Mouse (Mus musculus): ENCODE results near the gene Ankrd31. TPM values are rescaled to one million over a fixed set of nuclear protein-coding genes. Genes with fewer than 3 reads are reported as not detected.

Ankrd31 gene
- polyA plus RNA-seq, 1 experiment from 2014 or later: 0.09 TPM

GRCm38 (mm10) chr13:96797500-96797899, 49.4 kb downstream of the Ankrd31 start:
- H3K36me3 ChIP-seq (ENCODE audit: control insufficient read depth, insufficient read depth, low read length): no peaks in the 10 kb centered on the region
- H3K27ac ChIP-seq (ENCODE audit: low read length): no peak overlapping the region
- 46% methylated on average over 2 of the region's 2 CpGs for WGBS
- no peak for ATAC-seq
- H3K9ac ChIP-seq (ENCODE audit: low read depth, low read length): no peak overlapping the region
- H3K27me3 ChIP-seq (ENCODE audit: control insufficient read depth, insufficient read depth, low read depth, low read length): no peaks in the 10 kb centered on the region
- no peak overlapping the region for H3K4me2 ChIP-seq (ENCODE audit: low read length)
- H3K4me3 ChIP-seq (ENCODE audit: low read depth, low read length): no peak overlapping the region
- no peaks in the 10 kb centered on the region for H3K9me3 ChIP-seq (replicated peaks; ENCODE audit: control insufficient read depth, low read length, poor library complexity, severe bottlenecking)
- no peaks in the 10 kb centered on the region for H3K4me1 ChIP-seq (ENCODE audit: control insufficient read depth, insufficient read depth, low read length)

- ATAC-seq: no peak
- H3K4me3 ChIP-seq (ENCODE audit: low read depth, low read length): no peak overlapping the region
- H3K9me3 ChIP-seq (replicated peaks; ENCODE audit: control insufficient read depth, low read length, poor library complexity, severe bottlenecking): no peaks in the 10 kb centered on the region
- 80% methylated on average over 1 of the region's 1 CpGs for WGBS
- H3K27ac ChIP-seq (ENCODE audit: low read length): no peak overlapping the region
- H3K27me3 ChIP-seq (ENCODE audit: control insufficient read depth, insufficient read depth, low read depth, low read length): no peaks in the 10 kb centered on the region
- H3K4me1 ChIP-seq (ENCODE audit: control insufficient read depth, insufficient read depth, low read length): no peaks in the 10 kb centered on the region
- no peak overlapping the region for H3K4me2 ChIP-seq (ENCODE audit: low read length)
- H3K9ac ChIP-seq (ENCODE audit: low read depth, low read length): no peak overlapping the region
- no peaks in the 10 kb centered on the region for H3K36me3 ChIP-seq (ENCODE audit: control insufficient read depth, insufficient read depth, low read length)
Observed at GRCm38 (mm10) chr13:96849752-96850151, 101.7 kb downstream of the Ankrd31 start.

GRCm38 (mm10) chr13:96852133-96852532, 104.1 kb downstream of the Ankrd31 start:
- H3K27ac ChIP-seq (ENCODE audit: low read length): no peak overlapping the region
- no peak overlapping the region for H3K4me2 ChIP-seq (ENCODE audit: low read length)
- no peak overlapping the region for H3K4me3 ChIP-seq (ENCODE audit: low read depth, low read length)
- ATAC-seq: no peak
- no peak overlapping the region for H3K9ac ChIP-seq (ENCODE audit: low read depth, low read length)
- no peaks in the 10 kb centered on the region for H3K36me3 ChIP-seq (ENCODE audit: control insufficient read depth, insufficient read depth, low read length)
- H3K4me1 ChIP-seq (ENCODE audit: control insufficient read depth, insufficient read depth, low read length): no peaks in the 10 kb centered on the region
- H3K9me3 ChIP-seq (replicated peaks; ENCODE audit: control insufficient read depth, low read length, poor library complexity, severe bottlenecking): no peaks in the 10 kb centered on the region
- no peaks in the 10 kb centered on the region for H3K27me3 ChIP-seq (ENCODE audit: control insufficient read depth, insufficient read depth, low read depth, low read length)
- WGBS: 66% methylated on average over 2 of the region's 2 CpGs

GRCm38 (mm10) chr13:96853256-96853655, 105.2 kb downstream of the Ankrd31 start:
- Histone ChIP-seq H3K36me3 (ENCODE audit: control insufficient read depth, insufficient read depth, low read length) (no peaks in the 10 kb centered on the region), H3K9me3 (replicated peaks; ENCODE audit: control insufficient read depth, low read length, poor library complexity, severe bottlenecking) (no peaks in the 10 kb centered on the region), H3K4me1 (ENCODE audit: control insufficient read depth, insufficient read depth, low read length) (no peaks in the 10 kb centered on the region), H3K9ac (ENCODE audit: low read depth, low read length) (no peak overlapping the region), H3K4me2 (ENCODE audit: low read length) (no peak overlapping the region), H3K4me3 (ENCODE audit: low read depth, low read length) (no peak overlapping the region), H3K27ac (ENCODE audit: low read length) (no peak overlapping the region), H3K27me3 (ENCODE audit: control insufficient read depth, insufficient read depth, low read depth, low read length) (no peaks in the 10 kb centered on the region)
- WGBS: 29% methylated on average over 1 of the region's 1 CpGs
- no peak for ATAC-seq

- Histone ChIP-seq H3K4me3 (ENCODE audit: low read depth, low read length) (no peak overlapping the region), H3K27me3 (ENCODE audit: control insufficient read depth, insufficient read depth, low read depth, low read length) (no peaks in the 10 kb centered on the region), H3K27ac (ENCODE audit: low read length) (no peak overlapping the region), H3K4me1 (ENCODE audit: control insufficient read depth, insufficient read depth, low read length) (no peaks in the 10 kb centered on the region), H3K36me3 (ENCODE audit: control insufficient read depth, insufficient read depth, low read length) (no peaks in the 10 kb centered on the region), H3K9me3 (replicated peaks; ENCODE audit: control insufficient read depth, low read length, poor library complexity, severe bottlenecking) (no peaks in the 10 kb centered on the region), H3K4me2 (ENCODE audit: low read length) (no peak overlapping the region), H3K9ac (ENCODE audit: low read depth, low read length) (no peak overlapping the region)
- no peak for ATAC-seq
- WGBS: 18% methylated on average over 3 of the region's 3 CpGs
Observed at GRCm38 (mm10) chr13:96855191-96855590, 107.1 kb downstream of the Ankrd31 start.

- 89% methylated on average over 3 of the region's 3 CpGs for WGBS
- no peak for ATAC-seq
Observed at GRCm38 (mm10) chr13:96859161-96859560, 111.1 kb downstream of the Ankrd31 start.

GRCm38 (mm10) chr13:96870742-96871141, 122.7 kb downstream of the Ankrd31 start:
- Histone ChIP-seq H3K4me2 (ENCODE audit: low read length) (no peak overlapping the region), H3K36me3 (ENCODE audit: control insufficient read depth, insufficient read depth, low read length) (no peaks in the 10 kb centered on the region), H3K27ac (ENCODE audit: low read length) (no peak overlapping the region), H3K9me3 (replicated peaks; ENCODE audit: control insufficient read depth, low read length, poor library complexity, severe bottlenecking) (no peaks in the 10 kb centered on the region), H3K9ac (ENCODE audit: low read depth, low read length) (no peak overlapping the region), H3K4me3 (ENCODE audit: low read depth, low read length) (no peak overlapping the region), H3K27me3 (ENCODE audit: control insufficient read depth, insufficient read depth, low read depth, low read length) (no peaks in the 10 kb centered on the region), H3K4me1 (ENCODE audit: control insufficient read depth, insufficient read depth, low read length) (no peaks in the 10 kb centered on the region)
- WGBS: 81% methylated on average over 4 of the region's 4 CpGs
- no peak for ATAC-seq

More at GRCm38 (mm10) chr13:96859161-96859560, 111.1 kb downstream of the Ankrd31 start:
- Histone ChIP-seq H3K27me3 (ENCODE audit: control insufficient read depth, insufficient read depth, low read depth, low read length) (no peaks in the 10 kb centered on the region), H3K4me3 (ENCODE audit: low read depth, low read length) (no peak overlapping the region), H3K9ac (ENCODE audit: low read depth, low read length) (no peak overlapping the region), H3K36me3 (ENCODE audit: control insufficient read depth, insufficient read depth, low read length) (no peaks in the 10 kb centered on the region), H3K27ac (ENCODE audit: low read length) (no peak overlapping the region), H3K9me3 (replicated peaks; ENCODE audit: control insufficient read depth, low read length, poor library complexity, severe bottlenecking) (no peaks in the 10 kb centered on the region), H3K4me1 (ENCODE audit: control insufficient read depth, insufficient read depth, low read length) (no peaks in the 10 kb centered on the region), H3K4me2 (ENCODE audit: low read length) (no peak overlapping the region)

GRCm38 (mm10) chr13:96874071-96874470, 126.0 kb downstream of the Ankrd31 start:
- H3K27ac ChIP-seq (ENCODE audit: low read length): no peak overlapping the region
- no peaks in the 10 kb centered on the region for H3K9me3 ChIP-seq (replicated peaks; ENCODE audit: control insufficient read depth, low read length, poor library complexity, severe bottlenecking)
- no peak overlapping the region for H3K4me2 ChIP-seq (ENCODE audit: low read length)
- H3K36me3 ChIP-seq (ENCODE audit: control insufficient read depth, insufficient read depth, low read length): no peaks in the 10 kb centered on the region
- no peaks in the 10 kb centered on the region for H3K27me3 ChIP-seq (ENCODE audit: control insufficient read depth, insufficient read depth, low read depth, low read length)
- H3K4me1 ChIP-seq (ENCODE audit: control insufficient read depth, insufficient read depth, low read length): peaks cover 3% of the 10 kb centered on the region; the same call in 1 of the 2 replicates
- ATAC-seq: no peak
- H3K9ac ChIP-seq (ENCODE audit: low read depth, low read length): no peak overlapping the region
- no peak overlapping the region for H3K4me3 ChIP-seq (ENCODE audit: low read depth, low read length)

GRCm38 (mm10) chr13:96878220-96879057, 130.4 kb downstream of the Ankrd31 start:
- Histone ChIP-seq H3K9ac (ENCODE audit: low read depth, low read length) (no peak overlapping the region), H3K4me2 (ENCODE audit: low read length) (peak overlapping the region; percentile 2; the same call in 1 of the 2 replicates), H3K4me3 (ENCODE audit: low read depth, low read length) (no peak overlapping the region), H3K9me3 (replicated peaks; ENCODE audit: control insufficient read depth, low read length, poor library complexity, severe bottlenecking) (no peaks in the 10 kb centered on the region), H3K27ac (ENCODE audit: low read length) (peak overlapping the region; percentile 2; the same call in 1 of the 2 replicates), H3K27me3 (ENCODE audit: control insufficient read depth, insufficient read depth, low read depth, low read length) (no peaks in the 10 kb centered on the region), H3K36me3 (ENCODE audit: control insufficient read depth, insufficient read depth, low read length) (no peaks in the 10 kb centered on the region), H3K4me1 (ENCODE audit: control insufficient read depth, insufficient read depth, low read length) (peaks cover 3% of the 10 kb centered on the region; the same call in 1 of the 2 replicates)
- WGBS: 28% methylated on average over 12 of the region's 12 CpGs
- ATAC-seq: peak; percentile 86

All from midbrain, embryonic 16.5 days (tissue).